Mouse (Mus musculus) bone marrow macrophage, adult 2 months (primary cell): Measurements from ENCODE around the gene Gjd3.

Experiments
- CTCF ChIP-seq: IDR thresholded peaks from 2 replicates; pipeline ENCODE4 v1.5.1; 2012; ENCODE audit warnings: low read depth, mild to moderate bottlenecking, low read length, moderate library complexity
- POLR2A ChIP-seq: IDR thresholded peaks from 2 replicates; pipeline ENCODE4 v1.6.1; 2012; ENCODE audit warnings: mild to moderate bottlenecking, low read depth, low read length, borderline replicate concordance

DNA sequence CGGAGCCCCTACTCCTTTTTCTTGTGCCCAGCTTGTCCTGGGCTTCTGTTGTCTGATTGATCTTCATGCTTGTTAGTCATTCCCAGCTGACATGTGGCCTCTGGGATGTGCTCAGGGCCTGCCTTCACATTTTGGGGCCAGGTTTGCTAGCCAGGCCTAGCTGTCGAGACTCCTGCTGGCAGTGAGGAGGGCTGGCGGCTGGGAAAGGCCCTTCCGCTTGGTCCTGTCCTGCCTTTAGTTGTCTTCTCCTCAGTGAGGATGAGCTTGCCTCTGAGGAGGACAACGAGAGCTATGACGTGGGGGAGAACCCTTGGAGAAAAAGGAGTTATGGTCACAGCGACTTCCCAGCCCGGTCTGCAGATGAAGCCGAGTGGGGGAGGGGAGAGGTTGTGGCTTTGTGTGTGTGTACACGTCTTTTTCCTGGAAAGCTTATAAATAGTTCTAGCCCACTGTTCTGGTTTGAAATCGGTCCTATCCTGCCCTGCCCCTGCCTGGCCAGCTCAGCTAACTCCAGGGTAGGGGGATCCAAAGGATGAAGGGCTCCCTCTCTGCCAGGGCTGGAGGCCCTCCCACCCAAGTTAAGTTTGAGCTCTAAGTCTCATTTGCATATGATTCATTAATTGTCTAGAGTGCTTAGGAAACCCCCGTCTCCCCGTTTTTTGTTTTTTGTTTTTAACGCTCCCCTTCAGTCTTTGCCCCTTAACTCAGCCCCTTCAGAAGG is 38.9 kb downstream of the Gjd3 start:
- TF ChIP-seq CTCF = no peak; the same call in 1 of the 2 replicates
- no peak for TF ChIP-seq POLR2A
